Mouse (Mus musculus) cerebellum, adult 2 months (tissue): Measurements from ENCODE around the gene Clip1.

Experiments used
- CTCF ChIP-seq: fragments of 200-500 bp; IDR thresholded peaks from 2 replicates; pipeline ENCODE4 v1.5.1; 2011; ENCODE audit warnings: low read depth, mild to moderate bottlenecking, control low read depth, low read length, moderate library complexity, borderline replicate concordance; ENCODE audit not compliant: insufficient read depth
- POLR2A ChIP-seq: fragments of 200-500 bp; IDR thresholded peaks from 2 replicates; pipeline ENCODE4 v1.6.1; 2011; ENCODE audit warnings: low read length, control low read depth, borderline replicate concordance; ENCODE audit not compliant: insufficient read depth

DNA sequence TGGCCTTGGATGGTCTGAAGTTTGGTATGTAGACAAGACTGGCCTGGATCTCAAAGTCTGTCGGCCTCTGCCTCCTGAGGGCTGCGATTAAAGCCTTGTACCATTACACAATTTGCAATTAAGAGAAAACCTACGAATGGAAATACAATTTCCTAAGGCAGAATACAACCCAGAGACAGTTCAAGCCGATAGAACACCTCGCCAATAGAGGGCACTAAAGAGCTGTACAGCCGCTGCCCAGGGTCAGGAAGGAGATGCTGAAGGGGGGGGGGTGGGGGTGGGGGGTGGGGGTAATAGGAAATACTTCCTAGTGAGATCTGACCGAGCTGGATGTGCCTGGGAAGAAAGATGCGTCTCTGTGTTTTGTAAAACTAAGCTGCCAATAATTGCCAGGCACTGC, 57.8 kb downstream of the Clip1 start:
- TF ChIP-seq CTCF (peak; percentile 51), POLR2A (no peak)
